Mouse (Mus musculus) hindbrain, embryonic 10.5 days (tissue): Measurements from ENCODE around the gene Gm12830. TPM values are rescaled to one million over a fixed set of nuclear protein-coding genes. Genes with fewer than 3 reads are reported as not detected.
A peak's percentile ranks its signal among the peaks of the same experiment; 100 is the strongest.

Experiments used
- DNase-seq: peaks from one replicate; pipeline ENCODE4 v3.0.0-alpha.2; 2017; ENCODE audit warnings: low spot score
- H3K27ac ChIP-seq: fragments of 300-500 bp; sonication (generic); 2 replicates; pipeline ENCODE4 v1.5.1; 2016; ENCODE audit warnings: mild to moderate bottlenecking, moderate library complexity
- H3K27me3 ChIP-seq: fragments of 300-500 bp; sonication (generic); 2 replicates; pipeline ENCODE4 v1.6.1; 2016; ENCODE audit warnings: mild to moderate bottlenecking; ENCODE audit not compliant: poor library complexity, insufficient read depth, severe bottlenecking
- H3K36me3 ChIP-seq: fragments of 300-500 bp; sonication (generic); 2 replicates; pipeline ENCODE4 v1.6.1; 2016; ENCODE audit warnings: mild to moderate bottlenecking, moderate library complexity
- H3K4me1 ChIP-seq: fragments of 300-500 bp; sonication (generic); replicated peaks from 2 replicates; pipeline ENCODE4 v1.6.1; 2016; ENCODE audit warnings: mild to moderate bottlenecking
- H3K4me3 ChIP-seq: fragments of 300-500 bp; sonication (generic); 2 replicates; pipeline ENCODE4 v1.5.1; 2016; ENCODE audit warnings: mild to moderate bottlenecking, moderate library complexity
- H3K9me3 ChIP-seq: fragments of 300-500 bp; sonication (generic); 2 replicates; pipeline ENCODE4 v1.6.1; 2016; ENCODE audit warnings: mild to moderate bottlenecking, moderate library complexity
- WGBS: fragments of 180-500 bp; shearing (Covaris S2); methylation state at CpG from one replicate; pipeline ENCODE4 v1.1.7; 2016; 5-methylcytosine and 5-hydroxymethylcytosine counted together
- polyA plus RNA-seq: library from polyadenylated mRNA; unstranded; fragments of >200 nt; fragmentation: Nextera tagmentation; extraction: Ambion mirVana; gene quantifications from 2 replicates; pipeline ENCODE4 v1.2.1, GENCODE M21; 2016

Gene Gm12830
- polyA plus RNA-seq, 1 experiment from 2014 or later = not detected

- H3K4me1 ChIP-seq = peaks cover 22% of the 10 kb centered on the region
- H3K27ac ChIP-seq = no peak overlapping the region
- 81% methylated on average over 5 of the region's 5 CpGs for whole genome bisulfite sequencing
- no peak overlapping the region for H3K4me3 ChIP-seq
- no peaks in the 10 kb centered on the region for H3K9me3 ChIP-seq
- DNase-seq = no peak
- H3K36me3 ChIP-seq = no peaks in the 10 kb centered on the region
- H3K27me3 ChIP-seq = peaks cover 22% of the 10 kb centered on the region
Measured at GRCm38 (mm10) chr4:114863166-114863565, 41.6 kb downstream of the Gm12830 start.

GRCm38 (mm10) chr4:114869765-114870490, 48.4 kb downstream of the Gm12830 start:
- Histone ChIP-seq H3K36me3 (no peaks in the 10 kb centered on the region), H3K27me3 (peaks cover 14% of the 10 kb centered on the region; the same call in 1 of the 2 replicates), H3K27ac (no peak overlapping the region), H3K4me1 (peaks cover 24% of the 10 kb centered on the region), H3K9me3 (no peaks in the 10 kb centered on the region), H3K4me3 (no peak overlapping the region)
- no peak for DNase-seq
- 62% methylated on average over 11 of the region's 11 CpGs for WGBS

DNA sequence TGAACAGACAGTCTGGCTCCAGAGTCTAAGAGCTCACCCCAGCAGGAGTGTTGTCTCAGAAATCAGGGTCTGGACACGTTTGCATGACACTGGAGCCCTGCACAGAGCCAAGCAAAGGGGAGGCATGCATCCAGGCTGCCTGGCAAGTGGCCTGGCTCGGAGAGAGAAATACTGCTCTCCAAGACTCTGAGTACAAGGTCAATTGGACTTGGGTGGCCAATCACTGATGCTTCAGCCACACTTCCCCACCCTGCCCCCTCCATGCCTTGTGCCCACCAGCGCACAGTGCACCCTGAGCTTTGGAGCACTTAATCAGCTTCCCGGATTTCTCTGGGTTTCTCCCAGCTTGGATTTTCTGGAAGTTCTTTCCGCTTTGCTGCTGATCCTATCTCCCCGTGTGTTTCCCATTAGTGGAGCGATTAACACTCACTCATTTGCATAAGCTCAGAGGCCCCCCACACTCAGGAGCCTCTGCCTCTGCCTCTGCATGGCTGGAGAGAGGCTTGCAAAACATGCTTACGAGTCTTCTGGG, 55.0 kb downstream of the Gm12830 start:
- WGBS = 35% methylated on average over 8 of the region's 8 CpGs
- no peak overlapping the region for H3K4me3 ChIP-seq
- no peaks in the 10 kb centered on the region for H3K36me3 ChIP-seq
- no peaks in the 10 kb centered on the region for H3K27me3 ChIP-seq
- peaks cover 5% of the 10 kb centered on the region; the same call in 1 of the 2 replicates for H3K4me1 ChIP-seq
- DNase-seq = no peak
- H3K9me3 ChIP-seq = no peaks in the 10 kb centered on the region
- no peak overlapping the region for H3K27ac ChIP-seq

DNA sequence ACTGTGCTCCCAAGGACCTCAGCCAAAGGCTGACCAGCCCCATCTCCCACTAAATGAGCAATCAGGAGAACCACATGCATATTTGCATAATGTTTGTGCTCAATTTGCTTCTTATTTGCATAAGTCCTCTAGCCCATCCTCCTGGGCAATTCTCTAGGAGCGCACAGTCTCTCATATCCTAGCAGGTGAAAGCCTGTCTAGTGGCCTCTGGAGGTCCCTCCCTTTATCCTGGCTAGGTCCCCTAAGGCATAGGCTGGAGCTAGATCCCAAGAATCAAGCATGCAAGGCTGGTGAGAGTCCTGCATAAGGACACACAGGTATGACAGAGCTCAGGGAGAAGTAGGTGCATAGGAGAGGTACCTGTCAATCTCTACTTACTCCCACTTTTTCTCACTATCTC, 60.7 kb downstream of the Gm12830 start:
- no peak overlapping the region for H3K27ac ChIP-seq
- H3K27me3 ChIP-seq = no peaks in the 10 kb centered on the region
- no peak for DNase-seq
- H3K4me1 ChIP-seq = peaks cover under 1% of the 10 kb centered on the region
- no peak overlapping the region for H3K4me3 ChIP-seq
- 94% methylated on average over 1 of the region's 1 CpGs for WGBS
- H3K9me3 ChIP-seq = no peaks in the 10 kb centered on the region
- no peaks in the 10 kb centered on the region for H3K36me3 ChIP-seq

DNA sequence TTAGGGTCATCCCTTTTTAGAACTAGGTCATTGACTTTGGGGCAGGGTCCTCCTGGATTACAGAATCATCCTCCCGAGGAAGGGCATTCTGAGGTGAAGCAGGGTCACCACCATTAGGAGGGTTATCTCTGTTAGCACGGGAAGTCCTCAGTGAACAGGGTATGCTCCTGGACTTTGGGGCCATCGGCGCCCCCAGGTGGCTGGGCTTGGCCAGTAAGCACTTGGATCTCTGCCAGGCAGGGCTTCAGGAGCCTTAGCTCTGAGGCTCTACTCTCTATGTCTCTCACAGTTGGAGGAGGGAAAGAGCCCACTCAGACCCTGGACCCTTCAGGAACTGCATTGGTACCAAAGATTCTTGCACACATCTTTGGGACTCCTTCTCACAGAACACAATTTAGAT, 76.3 kb downstream of the Gm12830 start:
- 9% methylated on average over 4 of the region's 4 CpGs for WGBS
- DNase-seq = no peak
- peaks cover 22% of the 10 kb centered on the region for H3K4me1 ChIP-seq
- H3K27ac ChIP-seq = no peak overlapping the region
- no peaks in the 10 kb centered on the region for H3K36me3 ChIP-seq
- no peak overlapping the region for H3K4me3 ChIP-seq
- no peaks in the 10 kb centered on the region for H3K9me3 ChIP-seq
- peaks cover 98% of the 10 kb centered on the region for H3K27me3 ChIP-seq

- no peak overlapping the region for H3K4me3 ChIP-seq
- H3K27ac ChIP-seq = no peak overlapping the region
- WGBS = 7% methylated on average over 3 of the region's 3 CpGs
- peaks cover 98% of the 10 kb centered on the region for H3K27me3 ChIP-seq
- no peak for DNase-seq
- H3K4me1 ChIP-seq = peaks cover 35% of the 10 kb centered on the region
- no peaks in the 10 kb centered on the region for H3K9me3 ChIP-seq
- H3K36me3 ChIP-seq = no peaks in the 10 kb centered on the region
Measured at GRCm38 (mm10) chr4:114899885-114900284, 78.4 kb downstream of the Gm12830 start.

- DNase-seq = peak; percentile 41
- WGBS = 1% methylated on average over 33 of the region's 33 CpGs
Measured at GRCm38 (mm10) chr4:114900866-114901642, 79.5 kb downstream of the Gm12830 start.

GRCm38 (mm10) chr4:114901643-114902351, 80.3 kb downstream of the Gm12830 start:
- Histone ChIP-seq H3K9me3 (no peaks in the 10 kb centered on the region), H3K4me1 (peaks cover 35% of the 10 kb centered on the region), H3K27me3 (peaks cover 100% of the 10 kb centered on the region), H3K4me3 (peak overlapping the region; percentile 51), H3K27ac (peak overlapping the region; percentile 6; the same call in 1 of the 2 replicates), H3K36me3 (no peaks in the 10 kb centered on the region)
- peak; percentile 64 for DNase-seq
- WGBS = under 1% methylated on average over 42 of the region's 42 CpGs

More at GRCm38 (mm10) chr4:114900866-114901642, 79.5 kb downstream of the Gm12830 start:
- peaks cover 100% of the 10 kb centered on the region for H3K27me3 ChIP-seq
- H3K36me3 ChIP-seq = no peaks in the 10 kb centered on the region
- no peaks in the 10 kb centered on the region for H3K9me3 ChIP-seq
- H3K4me3 ChIP-seq = peak overlapping the region; percentile 51
- peaks cover 35% of the 10 kb centered on the region for H3K4me1 ChIP-seq
- H3K27ac ChIP-seq = no peak overlapping the region

GRCm38 (mm10) chr4:114902641-114903421, 81.3 kb downstream of the Gm12830 start:
- Histone ChIP-seq H3K36me3 (no peaks in the 10 kb centered on the region), H3K9me3 (no peaks in the 10 kb centered on the region), H3K4me1 (peaks cover 44% of the 10 kb centered on the region), H3K4me3 (peak overlapping the region; percentile 51), H3K27ac (peak overlapping the region; percentile 6; the same call in 1 of the 2 replicates), H3K27me3 (peaks cover 100% of the 10 kb centered on the region)
- peak; percentile 78 for DNase-seq
- WGBS = under 1% methylated on average over 39 of the region's 39 CpGs

DNA sequence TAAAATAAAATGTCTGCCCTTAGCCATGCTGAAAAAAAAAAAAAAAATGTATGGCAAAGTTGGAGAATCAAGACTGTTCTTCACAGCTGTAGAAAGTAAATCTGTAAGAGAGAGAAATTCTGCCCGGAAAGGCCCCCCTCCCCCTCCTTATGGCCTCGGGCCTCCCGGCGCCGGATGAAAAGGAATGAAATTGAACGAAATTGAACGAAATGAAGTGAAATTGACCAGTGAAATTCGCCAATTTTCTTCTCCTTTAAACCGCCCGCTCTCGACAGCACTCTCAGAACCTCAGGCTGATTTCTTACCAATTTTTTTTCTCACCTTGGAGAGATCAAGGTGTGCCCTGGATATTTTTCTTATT, 81.9 kb downstream of the Gm12830 start:
- WGBS = under 1% methylated on average over 11 of the region's 11 CpGs
- peaks cover 49% of the 10 kb centered on the region for H3K4me1 ChIP-seq
- peaks cover 100% of the 10 kb centered on the region for H3K27me3 ChIP-seq
- no peaks in the 10 kb centered on the region for H3K9me3 ChIP-seq
- peak overlapping the region; percentile 27; the same call in 1 of the 2 replicates for H3K4me3 ChIP-seq
- no peak overlapping the region for H3K27ac ChIP-seq
- no peak for DNase-seq
- H3K36me3 ChIP-seq = no peaks in the 10 kb centered on the region

GRCm38 (mm10) chr4:114905501-114905900, 84.0 kb downstream of the Gm12830 start:
- H3K9me3 ChIP-seq = no peaks in the 10 kb centered on the region
- no peak overlapping the region for H3K27ac ChIP-seq
- peak overlapping the region; percentile 59; the same call in 1 of the 2 replicates for H3K4me3 ChIP-seq
- peaks cover 63% of the 10 kb centered on the region for H3K4me1 ChIP-seq
- H3K36me3 ChIP-seq = no peaks in the 10 kb centered on the region
- DNase-seq = no peak
- WGBS = 40% methylated on average over 3 of the region's 3 CpGs
- H3K27me3 ChIP-seq = peaks cover 100% of the 10 kb centered on the region
